Mouse (Mus musculus) midbrain, postnatal 0 days (tissue): ENCODE results near the gene Gan. TPM values are rescaled to one million over a fixed set of nuclear protein-coding genes. Genes with fewer than 3 reads are reported as not detected.

ENCODE experiments used
- ATAC-seq: fragments of 200-750 bp; cut with Nextera tagmentation; 2 replicates; pipeline ENCODE4 v1.8.0; 2017; ENCODE audit warnings: moderate number of reproducible peaks, mild to moderate bottlenecking, moderate TSS enrichment, moderate library complexity; ENCODE audit not compliant: low FRiP score
- DNase-seq: peaks from one replicate; pipeline ENCODE4 v3.0.0-alpha.2; 2015; ENCODE audit warnings: low spot score
- H3K27ac ChIP-seq: fragments of 300-500 bp; sonication (generic); 2 replicates; pipeline ENCODE4 v1.5.1; 2014; ENCODE audit warnings: low read depth, mild to moderate bottlenecking, low read length, mixed read lengths
- H3K27me3 ChIP-seq: fragments of 300-500 bp; sonication (generic); 2 replicates; pipeline ENCODE4 v1.6.1; 2014; ENCODE audit warnings: low read length, control low read depth, mixed read lengths; ENCODE audit not compliant: insufficient read depth
- H3K36me3 ChIP-seq: fragments of 300-500 bp; sonication (generic); 2 replicates; pipeline ENCODE4 v1.6.1; 2014; ENCODE audit warnings: low read length, control low read depth, mixed read lengths; ENCODE audit not compliant: insufficient read depth
- H3K4me1 ChIP-seq: fragments of 300-500 bp; sonication (generic); 2 replicates; pipeline ENCODE4 v1.6.1; 2014; ENCODE audit warnings: mild to moderate bottlenecking, control low read depth, antibody characterized with exemption, low read length, mixed read lengths; ENCODE audit not compliant: insufficient read depth
- H3K4me2 ChIP-seq: fragments of 300-500 bp; sonication (generic); 2 replicates; pipeline ENCODE4 v1.6.1; 2014; ENCODE audit warnings: low read depth, mild to moderate bottlenecking, low read length, mixed read lengths; ENCODE audit not compliant: poor library complexity, severe bottlenecking
- H3K4me3 ChIP-seq: fragments of 300-500 bp; sonication (generic); 2 replicates; pipeline ENCODE4 v1.5.1; 2014; ENCODE audit warnings: low read depth, mild to moderate bottlenecking, low read length, moderate library complexity
- H3K9ac ChIP-seq: fragments of 300-500 bp; sonication (generic); replicated peaks from 2 replicates; pipeline ENCODE4 v1.6.1; 2014; ENCODE audit warnings: mild to moderate bottlenecking, low read length, moderate library complexity, mixed read lengths; ENCODE audit not compliant: poor library complexity, severe bottlenecking
- H3K9me3 ChIP-seq: fragments of 300-500 bp; sonication (generic); 2 replicates; pipeline ENCODE4 v1.6.1; 2016; ENCODE audit warnings: low read length, control low read depth
- CTCF ChIP-seq: IDR thresholded peaks from 2 replicates; pipeline ENCODE4 v1.5.1; 2016; ENCODE audit warnings: antibody characterized with exemption, mild to moderate bottlenecking
- WGBS: fragments of 180-500 bp; shearing (Covaris S2); extraction: QIAGEN DNeasy Blood & Tissue Kit; methylation state at CpG from one replicate; pipeline ENCODE4 v1.1.7; 2014; 5-methylcytosine and 5-hydroxymethylcytosine counted together
- polyA plus RNA-seq: library from polyadenylated mRNA; unstranded; fragments of >200 nt; fragmentation: Nextera tagmentation; extraction: Ambion mirVana; gene quantifications from 2 replicates; pipeline ENCODE4 v1.2.1, GENCODE M21; 2015
- total RNA-seq: library from RNA; depleted of rRNA; stranded (reverse); fragments of >200 nt; gene quantifications from 2 replicates; pipeline ENCODE4 v1.2.3, GENCODE M21; 2014

The Gan gene
- total and polyA plus RNA-seq, 2 experiments from 2014 or later, result 4.6 to 13.5 TPM

GRCm38 (mm10) chr8:117226306-117226705 is 68.4 kb downstream of the Gan start:
- no peaks in the 10 kb centered on the region for H3K36me3 ChIP-seq
- ATAC-seq, result no peak

GRCm38 (mm10) chr8:117227339-117227738 is 69.4 kb downstream of the Gan start:
- no peak for DNase-seq
- TF ChIP-seq CTCF, result no peak
- no peaks in the 10 kb centered on the region for H3K27me3 ChIP-seq
- ATAC-seq, result no peak
- H3K9me3 ChIP-seq, result no peaks in the 10 kb centered on the region
- no peak overlapping the region for H3K9ac ChIP-seq
- no peak overlapping the region for H3K4me3 ChIP-seq
- no peak overlapping the region for H3K4me2 ChIP-seq
- H3K36me3 ChIP-seq, result no peaks in the 10 kb centered on the region
- 78% methylated on average over 2 of the region's 2 CpGs for WGBS
- H3K27ac ChIP-seq, result no peak overlapping the region
- H3K4me1 ChIP-seq, result no peaks in the 10 kb centered on the region

More at GRCm38 (mm10) chr8:117226306-117226705, 68.4 kb downstream of the Gan start:
- Histone ChIP-seq H3K4me3 (no peak overlapping the region), H3K9me3 (no peaks in the 10 kb centered on the region), H3K4me2 (no peak overlapping the region), H3K4me1 (no peaks in the 10 kb centered on the region), H3K9ac (no peak overlapping the region), H3K27me3 (no peaks in the 10 kb centered on the region), H3K27ac (no peak overlapping the region)
- WGBS, result 92% methylated on average over 12 of the region's 12 CpGs
- no peak for TF ChIP-seq CTCF
- no peak for DNase-seq

DNA sequence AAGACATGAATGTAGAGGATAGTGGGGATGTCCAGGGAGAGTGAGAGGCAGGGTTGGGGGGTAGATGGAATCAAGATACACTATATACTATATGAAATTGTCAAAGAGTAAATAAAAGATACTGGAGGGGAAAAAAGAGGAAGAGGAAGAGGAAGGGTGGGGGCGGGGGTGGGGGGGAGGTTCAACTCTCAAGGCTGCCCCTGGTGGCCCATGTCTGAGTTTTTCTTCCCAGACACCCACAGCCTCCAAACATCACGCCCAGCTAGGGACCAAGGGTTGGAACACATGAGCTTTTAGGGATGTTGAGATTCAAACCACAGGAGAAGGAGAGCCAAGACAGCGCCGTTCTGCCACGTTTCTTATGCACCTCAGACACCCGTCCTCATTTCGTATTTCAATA is 75.3 kb downstream of the Gan start:
- no peak overlapping the region for H3K4me2 ChIP-seq
- H3K9ac ChIP-seq, result no peak overlapping the region
- WGBS, result 89% methylated on average over 7 of the region's 7 CpGs
- no peaks in the 10 kb centered on the region for H3K36me3 ChIP-seq
- no peaks in the 10 kb centered on the region for H3K27me3 ChIP-seq
- TF ChIP-seq CTCF, result no peak
- H3K4me3 ChIP-seq, result no peak overlapping the region
- no peaks in the 10 kb centered on the region for H3K4me1 ChIP-seq
- no peak overlapping the region for H3K27ac ChIP-seq
- no peak for DNase-seq
- no peak for ATAC-seq
- H3K9me3 ChIP-seq, result no peaks in the 10 kb centered on the region

GRCm38 (mm10) chr8:117236531-117236930 is 78.6 kb downstream of the Gan start:
- TF ChIP-seq CTCF, result no peak
- WGBS, result 96% methylated on average over 4 of the region's 4 CpGs
- no peak overlapping the region for H3K9ac ChIP-seq

DNA sequence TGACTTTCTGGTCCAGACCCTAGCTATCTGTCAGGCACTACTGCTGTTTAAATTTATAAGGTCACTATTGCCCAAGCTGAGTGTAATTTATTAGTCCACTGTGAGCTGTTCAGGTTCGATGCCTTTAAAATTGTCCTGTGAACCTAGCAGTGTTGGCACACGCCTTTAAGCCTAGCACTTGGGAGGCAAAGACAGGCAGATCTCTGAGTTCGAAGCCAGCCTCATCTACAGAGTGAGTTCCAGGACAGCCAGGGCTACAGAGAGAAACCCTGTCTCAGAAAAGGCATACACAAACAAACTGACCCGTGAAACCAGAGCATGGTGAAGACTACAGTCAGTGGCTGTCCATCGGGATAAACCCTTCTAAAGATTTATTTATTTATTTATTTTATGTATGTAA is 82.4 kb downstream of the Gan start:
- no peaks in the 10 kb centered on the region for H3K36me3 ChIP-seq
- no peak for TF ChIP-seq CTCF
- no peak for ATAC-seq

More at GRCm38 (mm10) chr8:117236531-117236930, 78.6 kb downstream of the Gan start:
- no peak for ATAC-seq
- H3K27me3 ChIP-seq, result no peaks in the 10 kb centered on the region
- no peak overlapping the region for H3K4me3 ChIP-seq
- H3K4me1 ChIP-seq, result no peaks in the 10 kb centered on the region
- no peak overlapping the region for H3K27ac ChIP-seq
- no peak overlapping the region for H3K4me2 ChIP-seq
- no peaks in the 10 kb centered on the region for H3K9me3 ChIP-seq
- no peaks in the 10 kb centered on the region for H3K36me3 ChIP-seq
- DNase-seq, result no peak

GRCm38 (mm10) chr8:117240841-117241494 is 83.0 kb downstream of the Gan start:
- Histone ChIP-seq H3K27me3 (no peaks in the 10 kb centered on the region), H3K27ac (no peak overlapping the region), H3K4me2 (no peak overlapping the region), H3K9me3 (no peaks in the 10 kb centered on the region), H3K36me3 (no peaks in the 10 kb centered on the region), H3K4me1 (no peaks in the 10 kb centered on the region), H3K4me3 (no peak overlapping the region), H3K9ac (no peak overlapping the region)
- ATAC-seq, result no peak
- no peak for DNase-seq
- 83% methylated on average over 5 of the region's 5 CpGs for WGBS
- TF ChIP-seq CTCF, result no peak

More for the DNA sequence above, 82.4 kb downstream of the Gan start:
- H3K9ac ChIP-seq, result no peak overlapping the region
- no peak for DNase-seq
- no peak overlapping the region for H3K4me2 ChIP-seq
- no peaks in the 10 kb centered on the region for H3K4me1 ChIP-seq
- H3K9me3 ChIP-seq, result no peaks in the 10 kb centered on the region
- 89% methylated on average over 5 of the region's 5 CpGs for WGBS
- H3K4me3 ChIP-seq, result no peak overlapping the region
- no peak overlapping the region for H3K27ac ChIP-seq
- H3K27me3 ChIP-seq, result no peaks in the 10 kb centered on the region
